Mouse (Mus musculus) thymus, adult 2 months (tissue): ENCODE results near the gene Lmln.

Source experiments
- CTCF ChIP-seq: fragments of 200-500 bp; IDR thresholded peaks from 2 replicates; pipeline ENCODE4 v1.5.1; 2012; ENCODE audit warnings: mild to moderate bottlenecking, control low read depth, low read length, moderate library complexity, borderline replicate concordance; ENCODE audit not compliant: control insufficient read depth, poor library complexity, insufficient read depth; ENCODE audit errors: extremely low read depth
- POLR2A ChIP-seq: fragments of 200-500 bp; IDR thresholded peaks from 2 replicates; pipeline ENCODE4 v1.6.1; 2012; ENCODE audit warnings: mild to moderate bottlenecking, low read length, control low read depth, moderate library complexity; ENCODE audit not compliant: control insufficient read depth, poor library complexity, insufficient read depth; ENCODE audit errors: extremely low read depth

- TF ChIP-seq CTCF (no peak), POLR2A (no peak)
Observed at GRCm38 (mm10) chr16:33127052-33127451, 64.7 kb downstream of the Lmln start.
